Mouse (Mus musculus) granulocyte monocyte progenitor cell, adult 5-6 weeks (primary cell): ENCODE measurements around the gene Gdpd3. TPM values are rescaled to one million over a fixed set of nuclear protein-coding genes. Genes with fewer than 3 reads are reported as not detected.
A peak's percentile ranks its signal among the peaks of the same experiment; 100 is the strongest.

ENCODE experiments used
- ATAC-seq: replicated peaks from 2 replicates; pipeline ENCODE4 v1.8.0; 2016; ENCODE audit warnings: mild to moderate bottlenecking, moderate TSS enrichment, inconsistent platforms; ENCODE audit not compliant: poor library complexity, severe bottlenecking
- total RNA-seq, 2 experiments: library from RNA; stranded (forward) in 1 of 2; stranded (reverse) in 1 of 2; fragments of 200-712, 200-1000 nt in 1 of 2; fragments of >200 nt in 1 of 2; fragmentation: Nextera tagmentation in 1 of 2; gene quantifications; 2 replicates each; pipeline ENCODE4 v1.2.3; 2014 to 2017

Gene Gdpd3
- total RNA-seq, 2 experiments from 2014 or later: 3.6 to 27.7 TPM

DNA sequence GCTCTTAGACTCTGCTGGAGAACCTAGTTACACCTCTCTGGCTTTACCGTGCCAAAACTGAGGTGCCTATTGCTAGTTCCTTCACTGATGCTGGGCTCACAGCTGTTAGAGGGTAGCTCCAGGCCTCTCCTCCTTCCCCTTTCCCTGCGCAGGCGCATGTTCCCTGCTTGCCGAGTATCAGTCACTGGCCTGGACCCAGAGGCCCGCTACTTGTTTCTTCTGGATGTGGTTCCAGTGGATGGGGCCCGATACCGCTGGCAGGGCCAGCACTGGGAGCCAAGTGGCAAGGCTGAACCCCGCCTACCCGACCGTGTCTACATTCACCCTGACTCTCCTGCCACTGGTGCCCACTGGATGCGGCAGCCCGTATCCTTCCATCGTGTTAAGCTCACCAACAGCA lies 16.6 kb downstream of the Gdpd3 start:
- ATAC-seq: no peak

DNA sequence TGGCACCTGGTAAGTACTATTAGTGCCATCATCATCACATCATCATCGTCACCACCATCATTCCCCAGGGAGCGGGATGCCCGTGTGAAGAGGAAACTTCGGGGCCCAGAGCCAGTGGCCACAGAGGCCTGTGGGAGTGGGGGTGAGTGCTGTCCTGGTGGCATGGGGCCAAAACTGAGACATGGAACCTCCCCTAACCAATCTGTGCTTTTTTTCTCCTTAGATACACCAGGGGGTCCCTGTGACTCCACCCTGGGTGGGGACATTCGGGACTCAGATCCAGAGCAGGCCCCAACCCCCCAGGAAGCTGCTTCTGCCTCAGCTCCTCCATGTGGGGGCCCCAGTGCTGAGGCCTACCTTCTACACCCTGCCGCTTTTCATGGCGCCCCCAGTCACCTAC lies 18.3 kb downstream of the Gdpd3 start:
- ATAC-seq: no peak

DNA sequence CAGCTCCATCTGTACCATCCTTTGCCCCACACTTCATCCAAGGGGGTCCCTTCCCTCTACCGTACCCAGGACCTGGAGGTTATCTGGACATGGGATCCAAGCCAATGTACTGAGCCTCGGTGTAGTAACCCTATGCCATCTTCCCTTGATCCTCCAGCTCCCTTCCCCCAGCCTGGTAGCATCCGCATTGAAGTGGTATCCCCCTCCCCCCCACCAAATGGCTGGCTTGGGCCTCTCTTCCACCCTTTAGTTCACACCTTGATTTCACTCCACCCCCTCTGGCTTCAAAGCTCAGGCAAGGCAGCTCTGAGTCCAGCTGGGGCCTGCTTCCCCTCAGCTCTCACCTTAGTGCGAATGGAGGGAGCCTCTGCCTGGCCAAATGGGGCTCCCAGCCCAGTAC lies 18.9 kb downstream of the Gdpd3 start:
- no peak for ATAC-seq

DNA sequence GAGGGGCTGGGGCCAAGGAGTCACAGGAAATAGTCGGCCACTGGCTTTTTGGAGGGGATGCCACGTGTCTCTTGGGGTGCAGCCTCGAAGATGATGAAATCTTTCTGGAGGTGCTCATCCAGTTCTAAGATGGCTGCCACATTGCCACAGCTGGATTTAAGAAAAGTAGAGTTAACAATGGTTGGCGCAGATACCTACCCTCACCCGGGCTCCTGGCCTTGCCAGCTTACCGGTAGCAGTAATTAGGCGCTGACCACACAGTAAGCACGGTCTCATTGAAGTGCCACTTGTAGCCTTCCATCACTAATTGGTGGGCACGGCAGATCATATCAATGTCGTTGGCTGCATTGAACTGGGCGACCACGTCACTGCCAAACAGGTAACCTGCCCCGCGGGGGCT lies 20.0 kb downstream of the Gdpd3 start:
- ATAC-seq: no peak

DNA sequence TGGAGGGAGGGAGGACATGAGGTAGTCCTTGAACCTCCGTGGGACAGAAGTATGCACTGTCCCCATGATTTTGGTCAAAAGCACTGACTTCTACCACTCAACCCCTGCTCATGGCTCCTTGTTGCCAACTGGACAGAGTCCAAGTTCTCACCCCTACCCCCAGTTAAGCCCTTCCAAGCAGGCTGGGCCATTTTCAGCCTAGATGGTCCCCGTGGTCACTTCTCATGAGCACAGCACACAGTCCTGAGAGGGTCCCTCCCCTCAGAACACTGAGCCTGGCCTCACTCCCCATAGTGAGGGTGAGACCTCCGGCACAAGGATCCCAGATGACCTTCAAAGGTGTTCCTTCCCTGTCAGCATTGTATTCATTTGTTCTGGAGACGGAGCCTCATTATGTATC lies 23.0 kb downstream of the Gdpd3 start:
- no peak for ATAC-seq

DNA sequence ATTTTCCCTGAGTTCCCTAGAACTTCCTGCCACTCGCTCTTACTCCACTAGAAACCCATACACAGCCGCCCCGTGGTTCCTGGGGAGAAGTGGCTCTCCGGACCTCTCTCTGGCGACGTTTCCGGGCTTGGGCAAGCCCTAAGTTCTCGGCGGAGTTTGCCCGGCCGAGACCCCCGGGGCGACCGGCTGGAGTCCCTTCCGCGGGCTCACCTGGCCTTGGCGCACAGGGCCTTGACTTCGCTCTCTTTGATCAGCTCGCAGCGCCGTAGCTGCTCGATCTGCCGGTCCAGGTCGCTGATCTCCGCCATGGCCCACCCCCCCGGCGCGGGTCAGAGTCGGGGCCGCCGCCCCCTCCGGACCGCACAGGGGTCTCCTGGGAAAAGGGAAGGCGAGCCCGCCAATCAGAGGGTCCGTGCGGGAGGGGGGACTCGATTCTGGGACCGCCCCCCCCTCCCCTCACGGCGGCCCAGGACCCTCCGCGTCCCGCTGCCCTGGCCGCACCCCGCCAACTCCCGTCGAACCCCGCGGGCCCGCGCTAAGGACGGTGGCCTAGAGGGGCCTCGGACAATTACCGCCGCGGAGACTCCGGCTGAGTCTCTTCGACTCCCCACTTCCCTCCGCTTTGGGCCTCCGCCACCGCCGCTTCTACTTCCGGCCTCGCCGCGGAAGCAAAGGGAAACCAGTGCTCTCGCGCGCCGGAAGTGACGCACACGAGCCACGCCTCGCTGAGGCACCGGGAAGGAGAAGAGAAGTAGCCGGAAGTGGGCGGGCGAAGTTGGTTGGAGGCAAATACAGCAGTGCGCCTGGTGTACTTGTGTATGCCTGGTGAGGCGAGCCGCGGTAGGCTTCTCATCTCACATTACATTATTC lies 26.0 kb downstream of the Gdpd3 start, which contains the start of gene Ppp4c:
Gene Ppp4c (minus strand): TSS at position 646 of the 870 bp plus-strand sequence.
- ATAC-seq: peak; percentile 93

DNA sequence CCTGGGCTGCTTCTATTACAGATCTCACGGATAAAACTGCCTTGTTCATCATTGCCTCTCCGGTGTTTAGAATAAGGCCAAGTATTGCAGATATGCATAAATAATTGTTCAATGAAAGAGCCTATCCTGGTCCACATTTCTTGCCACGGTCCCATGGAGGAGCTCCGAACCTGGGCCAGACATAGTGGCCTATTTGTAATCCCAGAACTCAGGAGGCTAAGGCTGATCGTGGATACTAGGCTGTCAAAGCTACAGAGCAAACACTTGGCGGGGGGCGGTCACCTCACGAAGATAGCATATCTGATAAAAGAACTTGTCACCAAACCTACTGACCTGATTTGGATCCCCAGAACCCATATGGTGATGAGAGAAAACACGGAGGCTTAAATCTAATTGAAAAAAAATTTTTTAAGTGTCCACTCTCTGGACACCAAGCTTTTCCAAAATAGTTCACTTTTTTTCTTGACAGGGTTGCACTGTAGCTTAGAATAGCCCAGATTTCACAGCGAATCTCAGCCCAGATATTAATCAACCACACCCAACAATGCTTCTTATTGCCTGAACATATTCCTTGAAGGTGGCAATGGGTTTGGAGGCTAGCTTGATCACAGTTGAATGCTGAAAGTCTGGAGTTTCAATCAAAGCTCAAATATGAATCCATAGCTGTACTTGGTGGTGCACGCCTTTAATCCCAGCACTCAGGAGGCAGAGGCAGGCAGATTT lies 26.7 kb downstream of the Gdpd3 start:
- ATAC-seq: no peak

DNA sequence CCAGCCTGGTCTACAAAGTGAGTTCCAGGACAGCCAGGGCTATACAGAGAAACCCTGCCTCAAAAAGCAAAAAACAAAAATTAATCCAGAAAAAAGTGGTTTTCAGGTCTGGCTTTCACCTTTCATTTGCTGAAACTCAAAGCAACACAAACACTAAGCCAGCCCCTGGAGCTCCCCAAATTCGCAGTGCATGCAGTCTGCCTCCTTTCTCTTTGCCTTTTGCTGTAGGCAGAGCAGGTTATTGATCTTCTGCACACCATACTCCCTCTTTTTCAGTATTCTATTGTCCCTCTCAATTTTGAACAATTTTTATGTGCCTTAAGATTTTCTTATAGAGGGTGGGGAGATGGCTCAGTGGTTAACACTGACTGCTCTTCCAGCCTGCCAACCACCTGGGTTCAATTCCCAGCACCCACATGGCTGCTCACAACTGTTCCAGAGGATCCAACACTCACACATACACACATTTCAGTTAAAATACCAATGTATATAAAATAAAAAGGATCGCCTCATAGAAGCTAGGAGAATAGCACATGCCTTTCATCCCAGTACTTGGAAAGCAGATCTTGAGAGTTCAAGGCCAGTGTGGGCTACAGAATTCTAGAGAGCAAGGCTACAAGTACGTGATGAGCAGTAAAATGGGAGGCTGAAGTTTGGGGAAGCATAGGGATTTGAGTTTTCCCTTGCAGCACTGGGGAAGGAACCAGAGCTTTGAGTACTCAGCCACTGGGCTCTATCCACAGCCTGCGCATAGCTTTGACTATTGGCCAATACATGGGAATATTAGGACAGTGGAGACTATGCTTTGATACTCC lies 27.5 kb downstream of the Gdpd3 start:
- ATAC-seq: no peak

DNA sequence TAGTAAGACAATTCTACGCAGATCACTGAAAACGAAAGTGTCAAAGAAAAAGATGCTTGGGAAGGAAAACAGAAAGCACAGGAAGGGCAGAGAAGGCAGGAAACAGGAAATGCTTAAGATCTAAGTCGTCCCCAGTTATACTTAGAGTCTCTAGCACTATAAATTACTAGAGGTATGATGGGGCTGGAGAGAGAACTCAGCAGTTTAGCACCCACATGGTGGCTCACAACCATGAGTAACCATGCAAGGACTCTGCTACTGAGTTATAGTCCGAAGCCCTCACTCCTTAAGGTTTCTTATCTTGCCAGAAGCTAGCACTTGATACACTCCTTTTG lies 28.1 kb downstream of the Gdpd3 start:
- ATAC-seq: no peak

DNA sequence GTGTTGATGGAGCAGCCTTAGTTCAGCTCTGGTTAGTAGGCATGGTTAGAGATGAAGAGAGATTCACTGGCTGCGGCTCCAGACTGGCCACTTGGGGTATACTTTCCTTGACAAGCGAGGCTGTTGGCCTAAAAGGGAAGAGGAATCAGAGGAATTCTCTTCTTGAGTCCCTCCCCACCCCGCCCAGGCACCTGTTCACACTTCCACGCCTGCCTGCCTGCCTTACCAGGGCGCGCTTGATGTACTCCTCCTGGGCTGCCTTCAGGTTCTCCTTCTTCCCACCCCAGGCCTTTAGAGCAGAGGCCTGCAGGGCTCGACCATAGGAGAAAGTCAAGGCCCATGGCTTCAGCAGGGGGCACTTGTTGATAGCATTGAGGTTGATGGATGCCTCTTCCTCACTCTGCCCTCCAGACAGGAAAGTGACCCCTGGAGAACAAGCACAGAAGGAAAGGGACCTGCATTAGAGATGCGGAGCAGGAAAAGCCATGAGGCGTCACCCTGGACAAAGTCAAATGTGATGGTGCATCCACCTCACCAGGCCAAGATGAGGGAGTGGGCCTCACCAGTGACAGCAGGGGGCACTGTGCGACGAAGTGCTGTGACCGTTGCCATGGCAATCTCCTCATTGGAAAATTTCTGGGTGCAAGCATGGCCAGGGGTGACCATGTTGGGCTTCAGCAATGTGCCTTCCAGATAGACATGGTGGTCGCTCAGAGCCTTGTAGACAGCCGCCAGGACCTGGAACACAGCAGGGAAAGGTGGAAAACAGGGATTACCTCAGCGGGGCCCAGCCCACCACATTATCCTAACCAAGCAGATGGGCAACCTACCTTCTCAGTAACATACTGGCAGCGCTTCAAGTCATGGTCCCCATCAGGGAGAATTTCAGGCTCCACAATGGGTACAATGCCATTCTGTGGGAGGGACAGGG lies 29.5 kb downstream of the Gdpd3 start:
- ATAC-seq: no peak

DNA sequence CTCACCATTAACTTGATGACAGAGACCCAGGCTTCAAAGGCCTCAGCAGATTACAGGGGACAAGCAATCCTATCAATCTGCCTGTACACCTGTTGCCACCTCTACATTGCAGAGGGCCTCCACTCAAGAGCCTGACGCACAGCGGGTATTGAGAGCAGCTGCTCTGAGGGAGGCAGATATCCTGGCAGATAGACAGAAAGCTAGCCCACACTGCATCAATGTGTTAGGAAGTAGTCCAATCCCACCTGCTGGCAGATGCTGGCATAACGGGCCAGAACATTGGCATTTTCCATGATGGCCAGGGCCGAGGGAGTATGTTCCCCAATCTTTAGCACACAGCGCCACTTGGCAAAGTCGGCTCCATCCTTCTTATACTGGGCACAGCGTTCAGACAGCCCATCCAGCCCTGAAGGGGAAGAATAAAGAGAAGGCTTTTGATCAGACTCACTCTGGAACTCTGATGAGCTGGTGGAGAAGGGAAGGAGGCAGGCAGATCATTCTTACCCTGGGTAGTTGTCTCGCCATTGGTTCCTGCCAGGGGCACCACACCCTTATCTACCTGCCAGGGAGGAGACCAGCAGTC lies 30.3 kb downstream of the Gdpd3 start:
- no peak for ATAC-seq

DNA sequence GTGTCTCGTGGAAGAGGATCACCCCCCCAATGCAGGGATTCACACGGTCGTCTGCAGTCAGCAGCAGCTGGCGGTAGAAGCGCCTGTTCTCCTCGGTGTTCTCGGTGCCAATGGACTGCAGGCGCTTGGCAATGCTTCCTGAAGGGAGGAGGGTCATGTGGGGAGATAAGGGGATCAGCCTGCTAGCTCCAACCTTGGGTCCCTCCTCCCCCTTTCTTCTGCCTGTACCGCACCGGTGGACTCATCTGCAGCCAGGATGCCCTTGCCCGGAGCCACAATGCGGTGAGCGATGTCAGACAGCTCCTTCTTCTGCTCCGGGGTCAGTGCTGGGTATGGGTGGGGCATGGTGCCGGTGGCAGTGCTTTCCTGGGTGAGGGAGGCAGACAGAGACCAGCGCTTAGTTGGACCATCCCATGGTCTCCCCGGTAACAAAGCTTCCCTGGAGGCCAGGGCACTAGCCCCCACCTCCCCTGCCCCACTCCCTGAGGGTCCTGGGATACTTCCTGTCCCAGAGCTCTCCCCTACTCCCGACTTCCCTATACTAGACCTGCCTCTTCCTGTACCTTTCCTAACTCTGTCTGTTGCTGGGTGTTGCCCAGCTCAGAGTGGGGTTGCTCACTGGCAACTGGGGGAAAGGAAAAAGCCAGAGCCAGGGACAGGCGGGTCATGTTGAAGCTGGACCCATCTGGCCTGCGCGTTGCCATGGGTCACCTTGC lies 31.4 kb downstream of the Gdpd3 start, which contains the start of gene Fam57b:
Gene Fam57b (plus strand): TSS at position 258 of the 716 bp plus-strand sequence.
- ATAC-seq: peak; percentile 15

DNA sequence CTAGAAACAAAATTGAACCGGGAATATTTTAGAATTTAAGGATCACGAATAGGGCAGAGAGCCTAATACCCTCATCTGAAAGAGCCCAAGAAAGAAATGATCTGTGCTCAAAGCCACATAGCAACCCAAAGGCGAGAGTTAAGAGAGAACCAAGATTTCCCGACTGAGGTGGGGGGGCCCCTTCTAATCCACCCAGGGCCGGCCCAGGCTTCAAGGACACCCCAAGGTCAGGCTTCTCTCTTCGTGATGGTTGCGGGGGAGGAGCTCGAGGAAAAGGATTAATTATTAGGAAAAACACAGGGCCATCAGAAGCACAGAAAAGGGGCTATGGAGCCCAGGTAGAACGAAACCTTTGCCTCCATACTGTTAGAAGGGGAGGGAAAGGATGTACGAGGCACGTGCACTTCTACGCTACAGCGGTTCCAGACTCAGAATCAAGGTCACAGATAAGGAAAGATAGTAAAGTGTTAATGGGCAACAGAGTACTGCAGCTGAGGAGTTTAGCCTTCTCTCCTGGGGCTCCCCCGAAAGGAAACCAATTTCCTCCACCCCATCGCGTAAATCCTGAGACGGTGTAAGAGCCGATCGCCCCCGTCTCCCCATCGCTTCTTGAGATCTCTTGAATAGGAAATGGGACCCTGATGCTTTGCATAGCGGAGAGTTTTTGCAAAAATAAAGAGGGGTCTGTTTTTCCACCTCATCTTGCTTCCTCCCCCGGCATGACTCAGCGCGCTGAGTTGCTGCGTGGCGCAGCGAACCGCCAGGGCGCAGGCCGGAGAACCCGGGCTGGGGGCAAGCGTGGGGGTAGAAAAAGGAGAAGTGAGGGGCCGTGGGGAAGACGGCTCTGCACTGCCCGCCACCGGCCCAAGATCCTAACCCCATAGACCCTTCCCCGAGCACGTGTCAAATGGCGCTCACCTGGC lies 32.3 kb downstream of the Gdpd3 start:
- ATAC-seq: peak; percentile 54

DNA sequence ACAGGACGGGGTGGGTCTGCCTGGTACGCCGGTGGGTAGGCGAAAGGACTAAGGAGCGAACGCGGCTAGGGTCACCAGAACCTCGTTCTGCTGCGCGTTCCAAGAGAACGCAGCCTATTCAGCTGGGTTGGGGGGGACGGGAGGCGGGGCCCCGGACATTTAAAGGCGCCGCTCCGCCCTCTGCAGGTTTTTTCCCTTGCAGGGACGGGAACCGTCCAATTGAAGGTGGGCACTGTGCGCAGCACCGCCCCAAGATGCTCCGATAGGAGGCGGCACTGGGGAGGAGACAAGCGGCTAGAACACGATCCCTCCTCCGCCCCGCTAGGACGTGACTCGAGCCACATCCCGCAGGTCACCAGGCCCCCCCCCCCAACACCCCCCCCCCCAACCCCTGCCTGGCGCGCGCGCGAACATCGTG lies 32.9 kb downstream of the Gdpd3 start:
- peak; percentile 77 for ATAC-seq

DNA sequence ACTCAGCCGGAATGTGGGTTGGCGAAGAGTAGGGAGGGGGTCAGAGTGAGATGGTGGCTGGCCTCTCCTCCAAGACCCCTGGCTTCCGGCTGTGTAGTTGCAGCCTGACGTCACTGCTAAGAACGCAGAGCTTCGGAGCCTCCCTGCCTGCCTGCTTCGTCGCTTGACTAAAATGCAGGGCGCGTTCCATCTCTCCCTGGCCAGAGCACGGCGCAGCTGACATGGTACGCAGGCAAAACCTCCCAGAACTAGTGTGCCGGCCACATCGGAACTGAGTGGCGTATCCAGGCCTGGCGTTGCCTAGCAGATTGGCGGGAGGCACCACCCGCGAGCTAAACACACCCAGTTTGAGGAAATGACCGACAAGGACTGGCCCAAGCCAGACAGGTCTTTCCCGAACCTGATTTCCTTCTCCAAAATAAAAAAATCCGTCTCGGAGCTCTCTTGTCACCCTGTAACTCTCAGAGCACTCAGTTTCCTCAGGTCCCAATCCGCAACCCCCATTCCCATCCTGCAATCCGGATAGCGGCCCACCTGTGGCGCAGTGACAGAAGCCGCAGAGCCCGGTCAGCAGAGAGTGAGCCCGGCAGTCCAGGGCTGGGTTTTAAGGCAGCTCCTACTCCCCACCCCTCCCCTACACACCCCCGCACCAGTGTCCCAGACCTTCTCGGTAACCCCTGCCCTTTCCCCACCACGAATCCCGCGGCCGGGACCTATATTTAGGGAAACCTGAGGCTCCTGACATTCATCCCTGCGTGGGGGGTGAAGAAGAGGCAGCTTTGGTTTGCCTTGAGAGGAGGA lies 33.5 kb downstream of the Gdpd3 start:
- peak; percentile 57 for ATAC-seq

DNA sequence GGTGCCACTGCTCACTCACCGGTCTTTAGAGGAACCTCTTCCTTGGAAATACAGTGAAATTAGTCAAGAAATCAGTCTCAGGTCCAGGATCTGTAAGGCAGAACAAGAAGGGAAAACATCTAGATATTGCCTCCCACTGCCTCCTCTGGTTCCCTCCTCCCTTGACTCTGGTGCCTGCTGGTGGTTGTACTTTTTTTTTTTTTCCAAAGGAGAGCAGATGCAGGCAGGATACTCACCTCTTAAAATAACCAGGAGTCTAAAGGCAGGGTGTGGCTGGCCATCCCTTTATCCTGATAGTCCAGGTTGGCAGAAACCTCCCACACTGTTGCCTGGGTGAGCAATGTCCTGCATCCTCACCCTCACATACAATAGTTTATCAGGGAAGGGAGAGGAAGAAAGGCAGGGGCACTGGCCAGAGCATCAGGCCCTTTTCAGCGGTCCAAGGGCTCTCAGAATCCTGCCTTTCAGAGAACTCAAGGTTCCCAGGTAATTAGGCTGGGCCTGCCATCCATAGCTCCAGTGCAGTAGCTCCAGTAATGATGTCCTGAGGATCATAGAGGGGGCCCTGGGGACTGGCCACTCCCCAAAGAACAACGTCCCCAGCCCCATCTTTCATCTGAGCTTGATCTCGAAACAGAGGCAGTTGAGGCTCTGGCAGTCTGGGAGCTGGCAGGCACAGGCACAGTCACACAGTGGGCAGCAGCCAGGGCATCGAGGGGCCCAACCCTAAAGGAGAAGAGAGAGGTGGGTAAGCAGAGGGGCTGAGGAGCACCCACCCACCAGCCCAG lies 34.3 kb downstream of the Gdpd3 start:
- no peak for ATAC-seq
